Mouse (Mus musculus) embryonic facial prominence, embryonic 10.5 days (tissue): ENCODE measurements around the gene Pigq. TPM values are rescaled to one million over a fixed set of nuclear protein-coding genes. Genes with fewer than 3 reads are reported as not detected.

Experiments used
- DNase-seq: peaks from one replicate; pipeline ENCODE4 v3.0.0-alpha.2; 2017; ENCODE audit warnings: low spot score
- H3K27ac ChIP-seq: fragments of 300-500 bp; sonication (generic); replicated peaks from 2 replicates; pipeline ENCODE4 v1.5.1; 2016; ENCODE audit warnings: mild to moderate bottlenecking
- H3K27me3 ChIP-seq: fragments of 300-500 bp; sonication (generic); replicated peaks from 2 replicates; pipeline ENCODE4 v1.6.1; 2016; ENCODE audit warnings: low read depth, mild to moderate bottlenecking; ENCODE audit not compliant: poor library complexity, severe bottlenecking
- H3K36me3 ChIP-seq: fragments of 300-500 bp; sonication (generic); replicated peaks from 2 replicates; pipeline ENCODE4 v1.6.1; 2016; ENCODE audit warnings: mild to moderate bottlenecking, moderate library complexity
- H3K4me1 ChIP-seq: fragments of 300-500 bp; sonication (generic); 2 replicates; pipeline ENCODE4 v1.6.1; 2016
- H3K4me3 ChIP-seq: fragments of 300-500 bp; sonication (generic); 2 replicates; pipeline ENCODE4 v1.5.1; 2016; ENCODE audit warnings: mild to moderate bottlenecking, moderate library complexity
- H3K9me3 ChIP-seq: fragments of 300-500 bp; sonication (generic); 2 replicates; pipeline ENCODE4 v1.6.1; 2016; ENCODE audit warnings: mild to moderate bottlenecking
- WGBS: fragments of 180-500 bp; shearing (Covaris S2); methylation state at CpG from one replicate; pipeline ENCODE4 v1.1.7; 2016; 5-methylcytosine and 5-hydroxymethylcytosine counted together
- polyA plus RNA-seq: library from polyadenylated mRNA; unstranded; fragments of >200 nt; fragmentation: Nextera tagmentation; extraction: Ambion mirVana; gene quantifications from 2 replicates; pipeline ENCODE4 v1.2.1, GENCODE M21; 2016

Pigq gene
- polyA plus RNA-seq, 1 experiment from 2014 or later, result 62.9 TPM

DNA sequence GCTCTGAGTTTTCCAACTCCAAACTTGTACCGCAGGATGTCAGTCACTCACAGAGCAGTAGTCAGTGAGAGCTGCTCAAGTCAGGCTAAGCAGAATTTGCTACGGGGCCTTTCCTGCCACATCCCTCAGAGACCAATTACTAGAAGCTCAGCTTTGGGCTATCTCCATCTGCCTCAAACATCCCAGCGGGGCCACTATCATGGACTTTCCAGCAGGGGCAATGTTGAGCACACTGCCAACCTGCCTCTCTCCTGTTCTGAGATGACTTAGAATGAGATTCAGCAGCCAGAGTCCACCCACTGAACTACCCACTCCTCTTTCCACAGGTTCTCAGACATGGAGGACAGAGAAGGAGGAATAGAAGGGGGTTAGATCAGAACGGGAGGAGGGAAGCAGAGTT, 59.1 kb downstream of the Pigq start:
- peak; percentile 41 for DNase-seq
- H3K27ac ChIP-seq, result no peak overlapping the region
- H3K36me3 ChIP-seq, result peaks cover 74% of the 10 kb centered on the region
- WGBS, result 45% methylated on average over 4 of the region's 4 CpGs
- H3K27me3 ChIP-seq, result no peaks in the 10 kb centered on the region
- H3K4me3 ChIP-seq, result no peak overlapping the region
- H3K9me3 ChIP-seq, result no peaks in the 10 kb centered on the region
- peaks cover 54% of the 10 kb centered on the region for H3K4me1 ChIP-seq

DNA sequence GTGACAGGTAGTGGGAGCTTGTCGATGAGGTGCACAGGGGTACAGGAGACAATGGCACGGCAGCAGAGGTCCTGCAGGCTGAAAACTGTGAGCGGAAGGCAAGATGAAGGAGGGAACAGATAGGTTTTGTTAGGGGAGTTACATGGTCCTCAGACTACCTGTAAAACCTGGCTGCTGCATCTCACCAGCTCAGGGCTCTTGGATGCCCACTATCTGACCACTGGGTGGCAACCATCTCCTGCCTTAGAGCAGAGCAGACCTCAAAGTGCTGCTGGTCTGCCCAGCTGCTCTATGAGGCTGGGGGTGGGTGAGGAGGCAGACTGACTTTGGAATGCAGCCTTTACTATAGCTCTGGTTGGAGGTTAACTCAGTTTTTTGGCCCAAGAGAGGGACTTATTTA, 60.9 kb downstream of the Pigq start:
- no peaks in the 10 kb centered on the region for H3K27me3 ChIP-seq
- WGBS, result 90% methylated on average over 3 of the region's 3 CpGs
- H3K9me3 ChIP-seq, result no peaks in the 10 kb centered on the region
- H3K27ac ChIP-seq, result peak overlapping the region; percentile 89; the same call in 1 of the 2 replicates
- DNase-seq, result no peak
- no peak overlapping the region for H3K4me3 ChIP-seq
- H3K4me1 ChIP-seq, result peaks cover 73% of the 10 kb centered on the region
- peaks cover 70% of the 10 kb centered on the region for H3K36me3 ChIP-seq

DNA sequence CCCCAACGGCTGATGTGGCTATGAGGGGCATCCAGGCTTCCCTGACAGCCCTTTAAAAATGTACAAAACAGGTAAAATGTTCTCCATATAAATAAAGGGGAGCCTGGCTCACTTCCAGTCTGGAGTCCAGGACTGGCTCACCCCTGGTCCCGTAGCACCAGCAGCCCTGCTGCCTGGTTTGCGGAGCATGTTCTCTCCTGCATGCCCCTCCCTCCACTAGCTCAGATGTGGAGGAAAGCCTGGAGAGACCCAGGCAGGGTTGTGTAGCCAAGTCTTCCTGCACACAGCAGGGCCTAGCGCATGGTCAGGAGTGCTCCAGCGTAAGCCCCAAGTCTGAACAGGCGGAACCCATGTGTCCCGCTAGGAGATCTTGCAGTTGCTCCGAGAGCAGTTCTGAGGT, 61.5 kb downstream of the Pigq start:
- Histone ChIP-seq H3K27ac (peak overlapping the region; percentile 89), H3K4me1 (peaks cover 78% of the 10 kb centered on the region), H3K36me3 (peaks cover 70% of the 10 kb centered on the region), H3K27me3 (no peaks in the 10 kb centered on the region), H3K4me3 (no peak overlapping the region), H3K9me3 (no peaks in the 10 kb centered on the region)
- DNase-seq, result no peak
- 85% methylated on average over 8 of the region's 8 CpGs for WGBS

DNA sequence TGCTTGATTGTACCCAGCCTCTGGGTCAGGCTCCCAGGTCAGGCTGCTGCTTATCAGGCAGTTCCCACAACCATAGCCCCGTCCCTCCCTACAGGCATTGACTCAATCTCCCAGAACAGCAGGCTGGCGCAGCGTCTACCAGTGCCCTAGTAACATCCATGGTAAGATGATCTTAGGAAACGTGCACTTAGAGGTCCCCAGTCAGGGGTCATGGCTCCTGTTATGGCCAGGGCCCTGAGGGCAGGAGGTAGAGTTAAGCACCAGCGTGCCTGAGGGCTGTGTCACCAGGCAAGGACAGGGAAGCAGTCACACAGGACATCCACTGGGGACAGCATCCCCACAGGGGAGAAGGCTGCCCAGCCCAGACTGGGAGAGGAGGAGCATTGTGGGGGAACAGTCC, 62.4 kb downstream of the Pigq start:
- 15% methylated on average over 5 of the region's 5 CpGs for WGBS
- Histone ChIP-seq H3K9me3 (no peaks in the 10 kb centered on the region), H3K4me1 (peaks cover 87% of the 10 kb centered on the region), H3K4me3 (0 out of 2 replicates have a peak overlapping the region, but pooled peaks have one; percentile 4), H3K36me3 (peaks cover 70% of the 10 kb centered on the region), H3K27me3 (no peaks in the 10 kb centered on the region), H3K27ac (peak overlapping the region; percentile 89)
- peak; percentile 49 for DNase-seq

DNA sequence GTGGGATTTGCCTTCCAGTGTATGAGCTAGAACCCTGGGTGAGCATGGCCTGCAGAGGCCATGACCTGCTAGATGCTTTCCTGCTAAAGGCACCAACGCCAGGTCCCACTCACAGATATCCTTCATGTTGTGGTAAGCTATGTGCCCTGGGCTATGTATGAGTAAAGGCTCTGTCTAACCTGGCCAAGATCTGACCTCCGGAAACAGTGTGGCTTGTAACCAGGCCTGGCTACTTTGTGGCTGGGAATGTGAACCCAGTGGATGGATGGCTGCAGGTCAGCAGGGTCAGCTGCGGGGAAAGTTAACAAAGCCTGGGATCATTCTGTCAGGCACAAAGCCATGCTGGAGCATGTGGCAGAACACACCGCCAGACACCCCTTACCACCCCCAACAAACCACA, 63.0 kb downstream of the Pigq start:
- Histone ChIP-seq H3K27ac (peak overlapping the region; percentile 89), H3K4me1 (peaks cover 93% of the 10 kb centered on the region), H3K36me3 (peaks cover 69% of the 10 kb centered on the region), H3K4me3 (peak overlapping the region; percentile 36), H3K27me3 (no peaks in the 10 kb centered on the region), H3K9me3 (no peaks in the 10 kb centered on the region)
- peak; percentile 66 for DNase-seq
- WGBS, result 10% methylated on average over 4 of the region's 4 CpGs

DNA sequence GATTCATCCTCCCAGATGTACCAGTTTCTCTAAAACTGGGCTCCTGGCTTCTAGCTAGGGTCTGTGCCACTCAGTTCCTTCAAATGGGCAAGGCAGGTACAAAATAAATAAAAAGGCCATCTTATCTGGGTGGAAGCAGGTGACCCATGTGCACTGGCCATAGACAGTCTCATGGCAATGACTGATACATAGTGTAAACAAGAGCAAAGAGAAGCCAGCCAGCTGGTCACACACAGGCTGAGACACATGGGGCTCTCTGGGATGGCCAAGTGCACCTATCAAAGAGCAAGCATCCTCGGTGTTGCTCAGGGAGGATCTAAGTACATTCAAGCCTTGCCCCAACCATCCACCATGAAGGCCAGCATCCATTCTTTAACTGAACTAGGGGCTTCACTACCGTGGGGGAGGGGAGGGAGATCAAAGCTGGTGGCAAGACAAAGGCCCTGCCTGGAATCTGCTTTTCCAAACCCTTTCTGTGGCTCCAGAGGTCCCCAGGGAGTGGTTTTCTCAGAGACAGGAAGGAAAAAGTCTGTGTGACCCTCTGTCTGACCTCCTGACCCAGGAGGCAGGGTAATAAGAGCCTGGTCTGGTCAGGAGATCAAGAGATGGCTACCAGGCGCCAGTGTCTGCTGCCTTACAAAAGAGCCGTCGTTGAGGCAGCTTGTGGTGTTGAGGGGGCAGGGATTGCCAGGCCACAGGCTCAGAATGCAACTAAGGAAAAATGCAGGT, 63.7 kb downstream of the Pigq start:
- Histone ChIP-seq H3K4me3 (peak overlapping the region; percentile 36), H3K27ac (peak overlapping the region; percentile 89), H3K36me3 (peaks cover 67% of the 10 kb centered on the region), H3K27me3 (no peaks in the 10 kb centered on the region), H3K9me3 (no peaks in the 10 kb centered on the region), H3K4me1 (peaks cover 99% of the 10 kb centered on the region)
- WGBS, result 2% methylated on average over 5 of the region's 5 CpGs
- peak; percentile 79 for DNase-seq

DNA sequence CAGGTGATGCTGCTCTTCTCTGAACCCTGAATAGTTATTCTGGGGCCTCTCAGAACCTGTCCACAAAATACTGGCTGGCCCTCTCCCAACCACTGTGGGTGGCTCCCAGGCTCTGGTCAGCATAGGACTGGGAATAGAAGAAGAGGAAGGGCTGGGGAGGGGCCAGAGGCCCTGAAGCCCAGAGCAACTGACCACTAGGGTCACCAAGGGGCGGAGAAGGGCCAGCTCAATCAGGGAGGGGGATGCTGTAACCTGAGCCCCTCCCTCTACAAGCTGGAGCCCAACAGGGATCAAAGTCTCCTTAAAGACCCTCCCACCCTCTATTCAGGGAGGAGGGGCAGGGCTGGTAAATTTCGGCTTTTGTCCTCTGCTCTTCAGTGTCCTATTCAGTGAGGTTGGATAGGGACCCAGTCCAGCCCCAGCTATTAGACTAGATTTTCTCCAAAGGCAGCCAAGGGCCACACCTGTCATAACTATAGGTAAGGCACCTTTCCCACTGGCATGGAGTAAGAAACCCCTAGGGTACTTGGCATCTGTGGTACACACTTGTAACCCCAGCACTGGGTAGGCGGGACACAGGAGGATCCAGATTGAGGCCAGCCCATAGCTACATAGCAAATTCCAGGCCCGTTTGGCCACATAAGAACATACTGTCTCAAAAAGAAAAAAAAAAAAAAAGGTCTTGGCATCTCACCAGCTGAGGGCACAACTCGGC, 64.4 kb downstream of the Pigq start, which contains the start of gene Wfikkn1:
Gene Wfikkn1 (minus strand): TSS at position 663 of the 715 bp plus-strand sequence.
- Histone ChIP-seq H3K4me3 (peak within 1 kb of the TSS; percentile 36), H3K9me3 (no peaks in the 10 kb centered on the region), H3K36me3 (peaks cover 65% of the 10 kb centered on the region), H3K27me3 (no peaks in the 10 kb centered on the region), H3K4me1 (peaks cover 97% of the 10 kb centered on the region), H3K27ac (peak within 1 kb of the TSS; percentile 89)
- DNase-seq, result peak; percentile 58
- WGBS, result 23% methylated on average over 5 of the region's 5 CpGs

DNA sequence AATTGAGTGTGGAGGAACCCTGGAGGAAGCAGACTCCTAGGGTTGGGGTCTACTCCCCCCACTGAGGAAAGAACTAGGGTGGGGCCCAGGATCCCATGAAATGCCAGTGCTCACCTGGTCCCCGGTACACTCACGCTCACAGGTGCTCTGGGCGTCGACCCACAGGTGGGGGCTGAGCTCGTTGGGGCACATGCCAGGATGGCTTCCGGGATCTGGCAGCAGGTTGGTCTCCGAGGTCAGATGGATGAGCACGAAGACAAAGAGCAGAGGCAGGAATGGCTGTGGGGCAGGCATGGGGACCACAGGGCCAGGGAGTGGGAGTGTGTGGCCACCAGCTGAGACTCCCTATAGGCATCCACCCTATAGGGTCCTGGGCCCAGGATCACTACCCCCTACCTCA, 65.0 kb downstream of the Pigq start:
- Histone ChIP-seq H3K4me3 (peak overlapping the region; percentile 36), H3K9me3 (no peaks in the 10 kb centered on the region), H3K36me3 (peaks cover 59% of the 10 kb centered on the region), H3K4me1 (peaks cover 91% of the 10 kb centered on the region), H3K27ac (peak overlapping the region; percentile 89), H3K27me3 (no peaks in the 10 kb centered on the region)
- WGBS, result 71% methylated on average over 8 of the region's 8 CpGs
- DNase-seq, result no peak

DNA sequence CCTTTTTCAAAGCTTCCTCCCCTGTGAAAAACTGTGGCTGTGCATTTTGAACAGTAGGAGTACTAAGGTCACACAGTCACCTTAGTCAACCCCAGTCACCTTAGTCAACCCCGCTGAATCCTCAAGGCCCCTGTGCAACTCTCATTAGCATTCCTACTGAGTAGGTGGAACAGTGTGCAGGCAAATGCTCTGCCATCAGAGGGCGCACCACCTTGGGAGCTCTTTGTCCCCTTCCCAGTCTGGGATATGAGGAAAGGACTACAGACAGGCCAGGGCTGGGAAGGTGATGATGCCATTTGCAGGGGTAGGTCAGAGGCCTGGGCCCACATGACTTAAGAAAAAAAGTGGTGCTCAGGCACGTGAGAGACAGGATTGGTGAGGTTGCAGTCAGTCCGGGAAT, 65.5 kb downstream of the Pigq start:
- peak; percentile 54 for DNase-seq
- Histone ChIP-seq H3K4me3 (peak overlapping the region; percentile 36), H3K9me3 (no peaks in the 10 kb centered on the region), H3K27ac (peak overlapping the region; percentile 89), H3K27me3 (no peaks in the 10 kb centered on the region), H3K36me3 (peaks cover 54% of the 10 kb centered on the region), H3K4me1 (peaks cover 88% of the 10 kb centered on the region)
- 49% methylated on average over 4 of the region's 4 CpGs for WGBS

DNA sequence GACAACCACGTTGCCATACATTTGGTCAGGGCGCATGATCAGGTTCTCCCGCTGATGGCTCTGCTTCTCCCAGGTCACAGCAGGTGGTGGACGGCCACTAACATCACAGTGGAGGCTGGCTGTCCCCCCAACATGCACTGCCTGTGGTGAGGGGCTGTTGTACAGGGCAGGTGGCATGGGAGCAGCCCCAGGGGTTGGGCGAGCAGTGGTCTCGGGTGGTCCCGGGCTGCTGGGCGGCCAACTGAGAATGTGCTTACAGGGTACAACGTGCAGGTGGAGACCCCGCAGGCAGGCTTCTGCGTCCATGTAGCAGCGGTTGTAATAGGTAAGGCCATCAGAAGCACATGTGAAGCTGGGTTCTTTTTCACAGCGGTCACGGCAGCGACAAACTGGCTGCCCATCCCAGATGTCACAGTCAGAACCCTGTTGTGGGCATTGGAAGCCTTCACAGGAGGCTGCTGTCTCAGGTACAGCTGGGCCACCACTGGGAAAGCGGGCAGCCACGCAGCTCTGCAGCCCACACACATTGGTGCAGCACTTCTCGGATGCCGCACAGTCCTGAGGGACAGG, 66.0 kb downstream of the Pigq start:
- H3K4me3 ChIP-seq, result peak overlapping the region; percentile 36
- DNase-seq, result no peak
- 89% methylated on average over 19 of the region's 19 CpGs for WGBS
- peaks cover 49% of the 10 kb centered on the region for H3K36me3 ChIP-seq
- H3K27ac ChIP-seq, result peak overlapping the region; percentile 89
- H3K9me3 ChIP-seq, result no peaks in the 10 kb centered on the region
- no peaks in the 10 kb centered on the region for H3K27me3 ChIP-seq
- peaks cover 88% of the 10 kb centered on the region for H3K4me1 ChIP-seq

DNA sequence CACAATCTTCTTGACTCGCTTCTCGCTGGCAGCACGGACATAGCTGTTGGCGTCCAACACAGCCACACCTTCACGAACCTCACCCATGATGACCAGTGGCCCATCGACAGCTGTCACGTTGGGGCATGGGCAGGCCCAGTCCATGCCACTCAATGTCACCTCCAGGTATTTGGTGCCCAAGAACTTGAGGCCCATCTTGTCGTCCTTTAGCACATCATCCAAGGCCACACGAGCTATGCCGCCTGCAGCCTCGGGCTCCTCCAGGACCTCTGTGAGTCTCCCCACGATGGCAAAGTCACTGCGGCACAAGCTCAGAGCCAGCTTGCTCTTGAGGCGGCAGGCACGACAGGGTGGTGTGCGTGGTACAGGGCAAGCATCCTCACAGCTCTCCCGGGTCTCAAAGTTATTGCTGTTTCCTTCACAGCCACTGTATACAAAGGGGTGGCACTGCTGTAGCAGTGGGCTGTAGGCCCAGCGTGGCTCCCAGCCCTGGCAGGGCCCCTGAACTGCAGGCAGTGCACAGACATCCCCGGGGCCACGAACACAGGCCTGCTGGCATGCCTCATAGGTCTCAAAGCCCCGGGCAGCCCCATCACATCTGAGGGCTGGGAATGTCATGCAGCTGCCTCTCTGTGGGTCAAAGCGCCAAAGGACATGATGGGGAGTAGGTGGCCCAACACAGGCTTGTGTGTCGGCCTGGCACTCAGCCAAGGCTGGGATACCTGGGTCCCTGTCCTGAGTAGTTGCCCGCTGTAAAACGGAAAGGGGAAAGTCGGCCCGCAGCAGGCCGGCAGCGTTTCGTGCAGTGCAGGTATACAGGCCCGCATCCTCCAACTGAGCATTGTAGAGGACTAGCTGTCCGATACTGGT, 66.8 kb downstream of the Pigq start:
- WGBS, result 94% methylated on average over 32 of the region's 32 CpGs
- Histone ChIP-seq H3K9me3 (no peaks in the 10 kb centered on the region), H3K4me1 (peaks cover 85% of the 10 kb centered on the region), H3K36me3 (peaks cover 41% of the 10 kb centered on the region), H3K4me3 (no peak overlapping the region), H3K27me3 (no peaks in the 10 kb centered on the region), H3K27ac (no peak overlapping the region)
- DNase-seq, result no peak

DNA sequence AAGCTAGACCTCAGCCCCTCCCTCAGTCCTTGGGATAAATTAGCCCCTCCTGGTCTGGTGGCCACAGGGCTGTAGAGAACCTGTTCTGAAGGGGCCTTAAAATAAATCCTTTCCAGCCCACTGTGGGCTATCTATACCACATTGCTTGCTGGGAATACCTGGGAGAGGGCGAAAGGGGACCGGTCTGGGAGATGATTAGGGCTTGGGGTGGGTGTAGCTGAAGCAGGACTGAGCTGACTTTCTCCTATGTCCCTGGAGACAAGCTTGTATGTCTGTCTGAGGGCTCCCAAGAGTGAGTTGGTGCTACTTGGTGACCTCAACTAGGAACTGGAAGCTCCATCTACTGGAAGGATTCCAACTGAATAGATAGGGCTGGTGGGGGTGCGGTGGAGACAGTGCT, 67.7 kb downstream of the Pigq start:
- Histone ChIP-seq H3K27me3 (no peaks in the 10 kb centered on the region), H3K36me3 (peaks cover 32% of the 10 kb centered on the region), H3K4me1 (peaks cover 80% of the 10 kb centered on the region), H3K4me3 (peak overlapping the region; percentile 73), H3K9me3 (no peaks in the 10 kb centered on the region), H3K27ac (no peak overlapping the region)
- 89% methylated on average over 3 of the region's 3 CpGs for WGBS
- no peak for DNase-seq
